Mouse (Mus musculus): Measurements from ENCODE around the gene Nkapl.
"Not testable (repeated sequence)": the region's sequence is repeated elsewhere in the genome, so short reads cannot be mapped to it uniquely, and the experiment has no call there.

GRCm38 (mm10) chr13:21501182-21501581 is 32.9 kb upstream of the Nkapl start, which contains the start of gene Gm11273:
- TF ChIP-seq EP300, CTCF (IDR thresholded peaks at IDR 0.05; ENCODE audit: low read depth): not testable (repeated sequence)
